Comparison of ENCODE assay signal across 8 mouse cellular contexts in genomic region chr8:106871931-106872371, GRCm38 (mm10). TPM values are rescaled to one million over a fixed set of nuclear protein-coding genes. Genes with fewer than 3 reads are reported as not detected.
DNase-seq lines count a peak whose midpoint lies in the region; ATAC-seq and TF ChIP-seq lines count a peak whose summit lies in the region.

No protein-coding gene starts in this region.

- peak; percentile 67 for ATAC-seq in hindbrain, embryonic 12.5 days (ENCODE audit: low FRiP score)
- ATAC-seq in limb, embryonic 15.5 days (ENCODE audit: insufficient number of reproducible peaks, low FRiP score, low TSS enrichment, low read depth): 0 out of 2 replicates have a peak, but pooled peaks have one; percentile 22
- peak; percentile 64; the same call in 1 of the 2 replicates for ATAC-seq in midbrain, embryonic 12.5 days (ENCODE audit: low FRiP score, low read depth)
- peak; percentile 67 for ATAC-seq in stomach, embryonic 15.5 days (ENCODE audit: insufficient read depth, low FRiP score, low read depth)

- peak overlapping the region; percentile 95 for H3K4me2 ChIP-seq in hindbrain, embryonic 12.5 days (replicated peaks)
- peak overlapping the region; percentile 100 for H3K4me2 ChIP-seq in limb, embryonic 15.5 days
- peak overlapping the region; percentile 97 for H3K4me2 ChIP-seq in midbrain, embryonic 12.5 days (replicated peaks)
- H3K4me2 ChIP-seq in stomach, embryonic 15.5 days: peak overlapping the region; percentile 100

- TF ChIP-seq CTCF in gastrocnemius, adult 2 months (IDR thresholded peaks at IDR 0.05): peak; percentile 30; the same call in 1 of the 2 replicates

- peaks cover 26% of the 10 kb centered on the region for H3K4me1 ChIP-seq in hindbrain, embryonic 12.5 days
- H3K4me1 ChIP-seq in limb, embryonic 15.5 days: peaks cover 34% of the 10 kb centered on the region
- peaks cover 31% of the 10 kb centered on the region for H3K4me1 ChIP-seq in midbrain, embryonic 12.5 days
- H3K4me1 ChIP-seq in stomach, embryonic 15.5 days: peaks cover 22% of the 10 kb centered on the region

- peaks cover 65% of the 10 kb centered on the region for H3K27me3 ChIP-seq in hindbrain, embryonic 12.5 days
- H3K27me3 ChIP-seq in limb, embryonic 15.5 days: peaks cover 58% of the 10 kb centered on the region
- peaks cover 72% of the 10 kb centered on the region for H3K27me3 ChIP-seq in midbrain, embryonic 12.5 days
- peaks cover 13% of the 10 kb centered on the region; the same call in 1 of the 2 replicates for H3K27me3 ChIP-seq in stomach, embryonic 15.5 days (replicated peaks)

- H3K9ac ChIP-seq in hindbrain, embryonic 12.5 days: peak overlapping the region; percentile 66
- 0 out of 2 replicates have a peak overlapping the region, but pooled peaks have one; percentile 17 for H3K9ac ChIP-seq in limb, embryonic 15.5 days
- peak overlapping the region; percentile 51 for H3K9ac ChIP-seq in midbrain, embryonic 12.5 days (replicated peaks)
- no peak overlapping the region for H3K9ac ChIP-seq in stomach, embryonic 15.5 days

- no peaks in the 10 kb centered on the region for H3K9me3 ChIP-seq in hindbrain, embryonic 12.5 days (replicated peaks)
- H3K9me3 ChIP-seq in limb, embryonic 15.5 days: no peaks in the 10 kb centered on the region
- no peaks in the 10 kb centered on the region for H3K9me3 ChIP-seq in midbrain, embryonic 12.5 days
- no peaks in the 10 kb centered on the region for H3K9me3 ChIP-seq in stomach, embryonic 15.5 days

- H3K27ac ChIP-seq in gastrocnemius, adult 2 months: peak overlapping the region; percentile 82
- H3K27ac ChIP-seq in hindbrain, embryonic 12.5 days: no peak overlapping the region
- no peak overlapping the region for H3K27ac ChIP-seq in limb, embryonic 15.5 days
- no peak overlapping the region for H3K27ac ChIP-seq in midbrain, embryonic 12.5 days (replicated peaks)
- H3K27ac ChIP-seq in stomach, embryonic 15.5 days: no peak overlapping the region

- peak; percentile 72 for DNase-seq in ZHBTc4 (ENCODE audit: low read depth, low spot score)
- DNase-seq in cerebellum, postnatal 10 days: peak; percentile 76 to 82
- peak; percentile 85 for DNase-seq in gastrocnemius, adult 2 months
- DNase-seq in B cell, adult 2 months: no peak

- peaks cover 18% of the 10 kb centered on the region for H3K36me3 ChIP-seq in hindbrain, embryonic 12.5 days
- H3K36me3 ChIP-seq in limb, embryonic 15.5 days: peaks cover 20% of the 10 kb centered on the region
- peaks cover 22% of the 10 kb centered on the region for H3K36me3 ChIP-seq in midbrain, embryonic 12.5 days
- peaks cover 11% of the 10 kb centered on the region; the same call in 1 of the 2 replicates for H3K36me3 ChIP-seq in stomach, embryonic 15.5 days

- H3K4me3 ChIP-seq in gastrocnemius, adult 2 months: peak overlapping the region; percentile 87
- H3K4me3 ChIP-seq in hindbrain, embryonic 12.5 days: peak overlapping the region; percentile 53
- peak overlapping the region; percentile 55 for H3K4me3 ChIP-seq in limb, embryonic 15.5 days
- peak overlapping the region; percentile 60 for H3K4me3 ChIP-seq in midbrain, embryonic 12.5 days
- peak overlapping the region; percentile 57 for H3K4me3 ChIP-seq in stomach, embryonic 15.5 days (replicated peaks)

- intact Hi-C loops in gastrocnemius, adult 2 months (cut with DNase I): loop anchor here (2.0 to 5.0 kb wide), 3 partner anchors 15 to 155 kb away; no protein-coding TSS in a partner anchor

- WGBS in hindbrain, embryonic 12.5 days: under 1% methylated on average over 22 of the region's 22 CpGs
- WGBS in limb, embryonic 15.5 days: under 1% methylated on average over 22 of the region's 22 CpGs
- 0% methylated on average over 22 of the region's 22 CpGs for WGBS in midbrain, embryonic 12.5 days
- WGBS in stomach, embryonic 15.5 days: 1% methylated on average over 22 of the region's 22 CpGs

RNA-seq across cellular contexts. Expression of gene Has3, which starts 1.9 kb away (rescaled TPM):
- total RNA-seq in gastrocnemius, adult 2 months (2021): under 1 TPM; 0.56 to 0.59 TPM
- polyA plus RNA-seq in hindbrain, embryonic 12.5 days (2016; fragmentation: Nextera tagmentation; extraction: Ambion mirVana): 0.22 and 0.27 TPM in 2 replicates
- polyA plus RNA-seq in limb, embryonic 15.5 days (2015; fragmentation: Nextera tagmentation; extraction: Ambion mirVana): 0.42 and 0.76 TPM in 2 replicates
- 0.34 and 0.38 TPM in 2 replicates for polyA plus RNA-seq in midbrain, embryonic 12.5 days (2016; fragmentation: Nextera tagmentation; extraction: Ambion mirVana)
- polyA plus RNA-seq in stomach, embryonic 15.5 days (2015; fragmentation: Nextera tagmentation; extraction: Ambion mirVana): 0.23 and 0.62 TPM in 2 replicates

RNA-seq across cellular contexts. Expression of gene Utp4, which starts 21.5 kb away (rescaled TPM):
- 10 to 100 TPM; 20.1 to 24.0 TPM for total RNA-seq in gastrocnemius, adult 2 months (2021)
- polyA plus RNA-seq in hindbrain, embryonic 12.5 days (2016; fragmentation: Nextera tagmentation; extraction: Ambion mirVana): 49.0 TPM in 2 replicates
- 62.5 and 64.0 TPM in 2 replicates for polyA plus RNA-seq in limb, embryonic 15.5 days (2015; fragmentation: Nextera tagmentation; extraction: Ambion mirVana)
- 49.7 and 54.2 TPM in 2 replicates for polyA plus RNA-seq in midbrain, embryonic 12.5 days (2016; fragmentation: Nextera tagmentation; extraction: Ambion mirVana)
- polyA plus RNA-seq in stomach, embryonic 15.5 days (2015; fragmentation: Nextera tagmentation; extraction: Ambion mirVana): 62.6 and 65.7 TPM in 2 replicates

Comparison
In these comparisons a context has a peak if more than half of its experiments do, and no peak if none do; other contexts are left out.
1. DNase-seq: peak in ZHBTc4 (single experiment), cerebellum, postnatal 10 days (2 of 2) and gastrocnemius, adult 2 months (single experiment); none in B cell, adult 2 months (0 of 2).
2. Peak in every context shown above with its lines, with median percentiles within 50 percentile points of each other: H3K4me3 ChIP-seq, ATAC-seq and H3K4me2 ChIP-seq.